Mouse (Mus musculus): ENCODE measurements around the gene Bicral.

DNA sequence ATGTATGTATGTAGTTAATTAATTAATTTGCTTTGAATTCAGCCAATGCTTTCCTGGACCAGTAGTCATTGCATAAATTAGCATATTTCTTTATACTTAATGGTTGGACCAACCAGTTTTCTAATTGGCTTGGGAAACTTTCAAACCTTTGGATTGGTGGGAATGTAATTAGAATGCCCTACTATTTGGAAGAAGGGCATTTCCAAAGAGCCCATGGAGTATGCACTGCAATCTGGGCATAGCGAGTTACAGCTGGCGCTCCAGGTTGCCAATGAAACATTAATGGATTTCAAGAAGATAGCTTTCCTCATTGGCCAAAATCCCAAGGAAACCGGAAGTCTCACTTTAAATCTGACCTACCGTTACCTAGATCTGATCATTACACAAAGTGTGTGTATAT lies 1.8 kb upstream of the Bicral start:
- TF ChIP-seq CTCF (IDR thresholded peaks at IDR 0.05; ENCODE audit: low read depth) = no peak
- no peak for TF ChIP-seq EP300 (IDR thresholded peaks at IDR 0.05; ENCODE audit: low read depth)

All from liver, postnatal 0 days (tissue).